Mouse (Mus musculus): ENCODE results near the gene Olfr107. TPM values are rescaled to one million over a fixed set of nuclear protein-coding genes. Genes with fewer than 3 reads are reported as not detected.

The Olfr107 gene
- polyA plus RNA-seq (2014; fragmentation: Nextera tagmentation; extraction: Ambion mirVana): not detected in 2 replicates

GRCm38 (mm10) chr17:37398926-37399325, at the start of gene Olfr107:
TSS of gene Olfr107 (plus strand) at chr17:37399226.
- no peak for ATAC-seq (replicated peaks; ENCODE audit: insufficient number of reproducible peaks, low FRiP score, low TSS enrichment)
- Histone ChIP-seq H3K36me3 (ENCODE audit: control insufficient read depth, insufficient read depth, low read length) (no peaks in the 10 kb centered on the region), H3K4me3 (ENCODE audit: low read depth, low read length) (no peak within 1 kb of the TSS), H3K27ac (ENCODE audit: low read depth, low read length) (no peak within 1 kb of the TSS), H3K27me3 (ENCODE audit: control insufficient read depth, insufficient read depth, low read length) (no peaks in the 10 kb centered on the region), H3K9ac (ENCODE audit: low read depth, low read length) (no peak within 1 kb of the TSS), H3K9me3 (replicated peaks; ENCODE audit: control insufficient read depth, low read length) (no peaks in the 10 kb centered on the region), H3K4me1 (ENCODE audit: control insufficient read depth, insufficient read depth, low read length) (no peaks in the 10 kb centered on the region), H3K4me2 (no peak within 1 kb of the TSS)
- 68% methylated on average over 3 of the region's 3 CpGs for WGBS (ENCODE audit: insufficient replicate concordance)

GRCm38 (mm10) chr17:37359282-37359681, 39.7 kb upstream of the Olfr107 start, which contains the start of gene Olfr104-ps:
TSS of gene Olfr104-ps (plus strand) at chr17:37359582.
- peaks cover 5% of the 10 kb centered on the region; the same call in 1 of the 2 replicates for H3K9me3 ChIP-seq (replicated peaks; ENCODE audit: control insufficient read depth, low read length)
- H3K27ac ChIP-seq (ENCODE audit: low read depth, low read length): no peak within 1 kb of the TSS
- H3K4me2 ChIP-seq: no peak within 1 kb of the TSS
- H3K4me3 ChIP-seq (ENCODE audit: low read depth, low read length): no peak within 1 kb of the TSS
- ATAC-seq (replicated peaks; ENCODE audit: insufficient number of reproducible peaks, low FRiP score, low TSS enrichment): no peak
- no peaks in the 10 kb centered on the region for H3K27me3 ChIP-seq (ENCODE audit: control insufficient read depth, insufficient read depth, low read length)
- no peak within 1 kb of the TSS for H3K9ac ChIP-seq (ENCODE audit: low read depth, low read length)
- no peaks in the 10 kb centered on the region for H3K36me3 ChIP-seq (ENCODE audit: control insufficient read depth, insufficient read depth, low read length)
- no peaks in the 10 kb centered on the region for H3K4me1 ChIP-seq (ENCODE audit: control insufficient read depth, insufficient read depth, low read length)

- no peak within 1 kb of the TSS for H3K27ac ChIP-seq (ENCODE audit: low read depth, low read length)
- H3K4me1 ChIP-seq (ENCODE audit: control insufficient read depth, insufficient read depth, low read length): no peaks in the 10 kb centered on the region
- no peaks in the 10 kb centered on the region for H3K9me3 ChIP-seq (replicated peaks; ENCODE audit: control insufficient read depth, low read length)
- H3K9ac ChIP-seq (ENCODE audit: low read depth, low read length): no peak within 1 kb of the TSS
- no peaks in the 10 kb centered on the region for H3K36me3 ChIP-seq (ENCODE audit: control insufficient read depth, insufficient read depth, low read length)
- no peak within 1 kb of the TSS for H3K4me2 ChIP-seq
- no peaks in the 10 kb centered on the region for H3K27me3 ChIP-seq (ENCODE audit: control insufficient read depth, insufficient read depth, low read length)
- ATAC-seq (replicated peaks; ENCODE audit: insufficient number of reproducible peaks, low FRiP score, low TSS enrichment): no peak
- no peak within 1 kb of the TSS for H3K4me3 ChIP-seq (ENCODE audit: low read depth, low read length)
Observed at GRCm38 (mm10) chr17:37378733-37379132, 20.3 kb upstream of the Olfr107 start, which contains the start of gene Olfr105-ps. TSS of gene Olfr105-ps (plus strand) at chr17:37379033.

GRCm38 (mm10) chr17:37390093-37390492, 8.9 kb upstream of the Olfr107 start, which contains the start of gene Olfr106-ps:
TSS of gene Olfr106-ps (plus strand) at chr17:37390393.
- H3K27ac ChIP-seq (ENCODE audit: low read depth, low read length): no peak within 1 kb of the TSS
- ATAC-seq (replicated peaks; ENCODE audit: insufficient number of reproducible peaks, low FRiP score, low TSS enrichment): no peak

GRCm38 (mm10) chr17:37413380-37413779, 14.4 kb downstream of the Olfr107 start:
- H3K4me1 ChIP-seq (ENCODE audit: control insufficient read depth, insufficient read depth, low read length): no peaks in the 10 kb centered on the region
- ATAC-seq (replicated peaks; ENCODE audit: insufficient number of reproducible peaks, low FRiP score, low TSS enrichment): no peak
- H3K4me2 ChIP-seq: no peak overlapping the region
- no peaks in the 10 kb centered on the region for H3K36me3 ChIP-seq (ENCODE audit: control insufficient read depth, insufficient read depth, low read length)
- H3K27me3 ChIP-seq (ENCODE audit: control insufficient read depth, insufficient read depth, low read length): no peaks in the 10 kb centered on the region
- 0 out of 2 replicates have a peak, but pooled peaks cover 2% of the 10 kb centered on the region for H3K9me3 ChIP-seq (replicated peaks; ENCODE audit: control insufficient read depth, low read length)
- H3K4me3 ChIP-seq (ENCODE audit: low read depth, low read length): no peak overlapping the region
- H3K9ac ChIP-seq (ENCODE audit: low read depth, low read length): no peak overlapping the region
- no peak overlapping the region for H3K27ac ChIP-seq (ENCODE audit: low read depth, low read length)

More at GRCm38 (mm10) chr17:37390093-37390492, 8.9 kb upstream of the Olfr107 start, which contains the start of gene Olfr106-ps:
- 45% methylated on average over 1 of the region's 1 CpGs for WGBS (ENCODE audit: insufficient replicate concordance)
- Histone ChIP-seq H3K9me3 (replicated peaks; ENCODE audit: control insufficient read depth, low read length) (no peaks in the 10 kb centered on the region; the same call in 1 of the 2 replicates), H3K4me2 (no peak within 1 kb of the TSS), H3K4me1 (ENCODE audit: control insufficient read depth, insufficient read depth, low read length) (no peaks in the 10 kb centered on the region), H3K9ac (ENCODE audit: low read depth, low read length) (no peak within 1 kb of the TSS), H3K36me3 (ENCODE audit: control insufficient read depth, insufficient read depth, low read length) (no peaks in the 10 kb centered on the region), H3K4me3 (ENCODE audit: low read depth, low read length) (no peak within 1 kb of the TSS), H3K27me3 (ENCODE audit: control insufficient read depth, insufficient read depth, low read length) (no peaks in the 10 kb centered on the region)

- H3K4me1 ChIP-seq (ENCODE audit: control insufficient read depth, insufficient read depth, low read length): no peaks in the 10 kb centered on the region
- H3K27me3 ChIP-seq (ENCODE audit: control insufficient read depth, insufficient read depth, low read length): no peaks in the 10 kb centered on the region
- H3K9me3 ChIP-seq (replicated peaks; ENCODE audit: control insufficient read depth, low read length): no peaks in the 10 kb centered on the region
- no peak within 1 kb of the TSS for H3K4me2 ChIP-seq
- H3K27ac ChIP-seq (ENCODE audit: low read depth, low read length): no peak within 1 kb of the TSS
- ATAC-seq (replicated peaks; ENCODE audit: insufficient number of reproducible peaks, low FRiP score, low TSS enrichment): no peak
- 83% methylated on average over 1 of the region's 1 CpGs for WGBS (ENCODE audit: insufficient replicate concordance)
- H3K9ac ChIP-seq (ENCODE audit: low read depth, low read length): no peak within 1 kb of the TSS
- no peak within 1 kb of the TSS for H3K4me3 ChIP-seq (ENCODE audit: low read depth, low read length)
- no peaks in the 10 kb centered on the region for H3K36me3 ChIP-seq (ENCODE audit: control insufficient read depth, insufficient read depth, low read length)
Observed at GRCm38 (mm10) chr17:37445180-37445579, 46.2 kb downstream of the Olfr107 start, which contains the start of gene Olfr108. TSS of gene Olfr108 (plus strand) at chr17:37445480.

Other genes starting within 250 kb of the Olfr107 start
- not detected in 2 replicates for gene Olfr93, start 237.7 kb upstream of the Olfr107 start, polyA plus RNA-seq (2014; fragmentation: Nextera tagmentation; extraction: Ambion mirVana)
- gene Ubd, start 205.3 kb upstream of the Olfr107 start, polyA plus RNA-seq (2014; fragmentation: Nextera tagmentation; extraction: Ambion mirVana): not detected in 2 replicates
- not detected in 2 replicates for gene Olfr94, start 198.2 kb upstream of the Olfr107 start, polyA plus RNA-seq (2014; fragmentation: Nextera tagmentation; extraction: Ambion mirVana)
- gene Olfr95, start 186.1 kb upstream of the Olfr107 start, polyA plus RNA-seq (2014; fragmentation: Nextera tagmentation; extraction: Ambion mirVana): not detected in 2 replicates
- gene Olfr96, start 179.1 kb upstream of the Olfr107 start, polyA plus RNA-seq (2014; fragmentation: Nextera tagmentation; extraction: Ambion mirVana): not detected in 2 replicates
- gene Olfr97, start 161.9 kb upstream of the Olfr107 start, polyA plus RNA-seq (2014; fragmentation: Nextera tagmentation; extraction: Ambion mirVana): not detected in 2 replicates
- gene Olfr98, start 135.5 kb upstream of the Olfr107 start, polyA plus RNA-seq (2014; fragmentation: Nextera tagmentation; extraction: Ambion mirVana): not detected in 2 replicates
- 0.55 and 0.72 TPM in 2 replicates for gene H2-M3, start 129.0 kb upstream of the Olfr107 start, polyA plus RNA-seq (2014; fragmentation: Nextera tagmentation; extraction: Ambion mirVana)
- not detected in 2 replicates for gene Olfr99, start 115.8 kb upstream of the Olfr107 start, polyA plus RNA-seq (2014; fragmentation: Nextera tagmentation; extraction: Ambion mirVana)
- not detected in 2 replicates for gene Olfr101, start 94.9 kb upstream of the Olfr107 start, polyA plus RNA-seq (2014; fragmentation: Nextera tagmentation; extraction: Ambion mirVana)
- not detected in 2 replicates for gene Olfr102, start 82.2 kb upstream of the Olfr107 start, polyA plus RNA-seq (2014; fragmentation: Nextera tagmentation; extraction: Ambion mirVana)
- not detected in 2 replicates for gene Olfr103, start 59.5 kb upstream of the Olfr107 start, polyA plus RNA-seq (2014; fragmentation: Nextera tagmentation; extraction: Ambion mirVana)
- not detected in 2 replicates for gene Olfr104-ps, start 39.6 kb upstream of the Olfr107 start, polyA plus RNA-seq (2014; fragmentation: Nextera tagmentation; extraction: Ambion mirVana)
- not detected in 2 replicates for gene Olfr105-ps, start 20.2 kb upstream of the Olfr107 start, polyA plus RNA-seq (2014; fragmentation: Nextera tagmentation; extraction: Ambion mirVana)
- gene Olfr106-ps, start 8.8 kb upstream of the Olfr107 start, polyA plus RNA-seq (2014; fragmentation: Nextera tagmentation; extraction: Ambion mirVana): not detected in 2 replicates
- gene Olfr108, start 46.3 kb downstream of the Olfr107 start, polyA plus RNA-seq (2014; fragmentation: Nextera tagmentation; extraction: Ambion mirVana): not detected in 2 replicates
- gene Olfr109, start 59.7 kb downstream of the Olfr107 start, polyA plus RNA-seq (2014; fragmentation: Nextera tagmentation; extraction: Ambion mirVana): not detected in 2 replicates
- gene H2-M2, start 84.3 kb downstream of the Olfr107 start, polyA plus RNA-seq (2014; fragmentation: Nextera tagmentation; extraction: Ambion mirVana): not detected in 2 replicates
- not detected in 2 replicates for gene Olfr110, start 93.2 kb downstream of the Olfr107 start, polyA plus RNA-seq (2014; fragmentation: Nextera tagmentation; extraction: Ambion mirVana)
- not detected in 2 replicates for gene Olfr111, start 108.8 kb downstream of the Olfr107 start, polyA plus RNA-seq (2014; fragmentation: Nextera tagmentation; extraction: Ambion mirVana)
- not detected in 2 replicates for gene Olfr112, start 170.2 kb downstream of the Olfr107 start, polyA plus RNA-seq (2014; fragmentation: Nextera tagmentation; extraction: Ambion mirVana)
- gene Olfr113, start 178.4 kb downstream of the Olfr107 start, polyA plus RNA-seq (2014; fragmentation: Nextera tagmentation; extraction: Ambion mirVana): not detected in 2 replicates
- not detected in 2 replicates for gene Olfr114, start 193.5 kb downstream of the Olfr107 start, polyA plus RNA-seq (2014; fragmentation: Nextera tagmentation; extraction: Ambion mirVana)
- not detected in 2 replicates for gene Olfr115, start 227.9 kb downstream of the Olfr107 start, polyA plus RNA-seq (2014; fragmentation: Nextera tagmentation; extraction: Ambion mirVana)
- gene Olfr116, start 228.0 kb downstream of the Olfr107 start, polyA plus RNA-seq (2014; fragmentation: Nextera tagmentation; extraction: Ambion mirVana): not detected in 2 replicates

Data from heart, embryonic 11.5 days (tissue).